Mouse (Mus musculus): ENCODE results near the gene Npcd.

GRCm38 (mm10) chr15:79813666-79814258, 20.3 kb downstream of the Npcd start:
- TF ChIP-seq CTCF (IDR thresholded peaks at IDR 0.05; ENCODE audit: low read depth) (no peak), EP300 (optimal IDR thresholded peaks at IDR 0.05) (no peak)

Data from stomach, postnatal 0 days (tissue).